Mouse (Mus musculus) megakaryocyte, embryonic 14.5 days (primary cell): ENCODE results near the gene Ibtk.

Experiments
- FLI1 ChIP-seq: IDR thresholded peaks from 2 replicates; pipeline ENCODE4 v1.6.1; 2012; ENCODE audit warnings: low read length, inconsistent platforms, mixed read lengths
- GATA1 ChIP-seq: IDR thresholded peaks from 3 replicates; pipeline ENCODE4 v1.6.1; 2012; ENCODE audit warnings: mixed read lengths, low read length, inconsistent platforms, borderline replicate concordance

DNA sequence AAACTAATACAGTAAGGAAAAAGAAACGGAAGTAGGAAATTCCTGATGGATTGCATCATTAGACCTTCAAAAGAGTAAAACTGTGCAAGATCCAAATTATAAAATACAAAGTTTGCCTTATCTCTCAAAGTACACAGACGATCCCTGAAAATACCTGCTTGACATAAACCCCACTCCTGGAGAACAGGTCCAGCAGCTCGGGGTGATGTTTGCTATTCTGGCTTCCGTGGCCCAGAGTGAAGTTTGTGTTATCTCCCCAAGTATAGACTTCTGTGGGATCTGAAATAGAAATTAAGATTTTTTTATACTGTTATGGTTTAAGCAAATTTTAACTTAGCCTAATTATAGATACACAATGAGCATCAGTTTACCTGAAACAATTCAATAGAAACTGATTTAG is 14.3 kb downstream of the Ibtk start:
- no peak for TF ChIP-seq FLI1
- no peak for TF ChIP-seq GATA1
